Mouse (Mus musculus) heart, postnatal 25 days (tissue): Measurements from ENCODE around the gene Rbpjl. TPM values are rescaled to one million over a fixed set of nuclear protein-coding genes. Genes with fewer than 3 reads are reported as not detected.

Experiments used
- DNase-seq: peaks from one replicate; pipeline ENCODE4 v3.0.0; 2022; ENCODE audit warnings: low spot score
- intact Hi-C: fragments of 180-260 bp; cut with DNase I; formaldehyde crosslinking; loops from one replicate; pipeline ENCODE4 v1.15.1; 2025
- total RNA-seq, 2 experiments: library from RNA; stranded (reverse); gene quantifications; 2 replicates each; pipeline ENCODE4 v1.2.3; 2021

Gene Rbpjl
- total RNA-seq, 2 experiments from 2014 or later: not detected

DNA sequence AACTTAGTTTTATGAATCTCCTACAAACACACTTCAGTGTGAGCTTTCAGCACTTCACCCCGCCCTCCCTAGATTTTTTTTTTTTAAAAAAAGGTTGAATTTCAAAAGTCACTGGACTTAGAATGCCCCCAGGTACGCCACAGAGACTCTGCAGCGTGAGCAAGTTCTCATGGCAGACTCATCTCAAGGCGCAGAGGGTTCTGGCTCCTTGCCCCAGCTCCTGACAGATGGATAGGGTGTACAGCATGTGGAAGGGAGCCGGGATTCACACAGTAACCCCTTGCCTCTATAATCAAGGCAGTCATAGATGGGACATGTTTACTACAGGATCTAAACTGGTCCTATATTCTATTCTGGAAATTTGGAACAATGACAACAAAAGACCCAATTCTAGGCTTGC lies 22.5 kb downstream of the Rbpjl start:
- intact Hi-C loops: no loop called here
- DNase-seq: no peak

DNA sequence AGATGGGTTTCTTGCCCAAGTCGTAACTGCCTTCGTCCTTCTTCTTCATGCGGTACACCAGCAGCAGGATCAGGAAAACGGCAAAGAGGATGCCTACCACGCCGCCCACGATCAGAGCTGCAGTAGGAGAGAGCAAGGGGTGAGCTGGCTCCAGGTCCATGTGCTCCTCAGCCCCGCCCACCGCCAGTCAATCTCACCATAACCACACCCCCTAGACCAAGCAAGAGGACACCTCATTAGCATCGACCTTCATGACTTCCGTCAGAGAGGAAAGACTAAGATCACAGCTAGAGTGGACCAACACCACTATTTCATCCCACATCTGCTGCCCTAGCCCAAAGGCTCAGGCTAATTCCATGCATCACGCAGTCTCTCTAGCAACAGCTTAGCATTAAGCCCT lies 23.2 kb downstream of the Rbpjl start:
- intact Hi-C loops: no loop called here
- DNase-seq: no peak

DNA sequence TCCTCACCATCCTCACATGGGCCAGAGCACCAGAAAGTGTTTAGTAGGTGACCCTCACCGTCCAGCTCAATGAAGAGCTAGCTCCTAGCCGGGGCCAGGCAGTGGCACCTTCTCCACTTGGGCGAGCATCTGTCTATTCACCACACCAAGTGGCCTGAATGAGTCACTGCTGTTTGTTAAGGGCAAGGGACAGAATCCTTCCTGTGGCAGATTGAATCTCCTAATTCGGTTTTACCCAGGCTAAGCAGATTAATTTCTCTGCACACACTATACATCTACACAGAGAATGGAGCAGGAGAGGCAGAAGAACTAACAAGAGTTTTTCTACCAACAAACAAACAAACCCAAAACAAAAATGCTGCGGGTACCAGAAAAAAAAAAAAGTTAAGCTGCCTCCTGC lies 24.0 kb downstream of the Rbpjl start:
- intact Hi-C loops: no loop called here
- no peak for DNase-seq

DNA sequence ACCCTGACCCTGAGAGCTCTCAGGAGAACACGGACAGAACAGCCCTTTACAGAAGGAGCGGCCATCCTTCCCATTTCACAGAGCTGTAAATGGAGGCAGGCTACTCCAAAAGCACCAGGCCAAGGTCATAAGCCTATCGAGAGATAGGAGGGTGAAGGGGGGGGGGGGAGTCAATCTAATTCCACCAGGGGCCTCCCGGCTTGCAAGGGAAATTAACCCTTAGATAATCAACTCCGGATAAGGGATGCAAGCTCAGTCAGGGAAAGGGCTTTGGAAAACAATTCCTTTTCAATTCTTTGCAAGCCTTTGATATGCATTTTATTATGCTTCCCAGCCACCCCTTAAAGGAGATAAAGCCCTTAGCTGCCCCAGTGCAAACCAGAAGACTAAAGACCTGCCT lies 25.5 kb downstream of the Rbpjl start:
- intact Hi-C loops: no loop called here
- DNase-seq: no peak

DNA sequence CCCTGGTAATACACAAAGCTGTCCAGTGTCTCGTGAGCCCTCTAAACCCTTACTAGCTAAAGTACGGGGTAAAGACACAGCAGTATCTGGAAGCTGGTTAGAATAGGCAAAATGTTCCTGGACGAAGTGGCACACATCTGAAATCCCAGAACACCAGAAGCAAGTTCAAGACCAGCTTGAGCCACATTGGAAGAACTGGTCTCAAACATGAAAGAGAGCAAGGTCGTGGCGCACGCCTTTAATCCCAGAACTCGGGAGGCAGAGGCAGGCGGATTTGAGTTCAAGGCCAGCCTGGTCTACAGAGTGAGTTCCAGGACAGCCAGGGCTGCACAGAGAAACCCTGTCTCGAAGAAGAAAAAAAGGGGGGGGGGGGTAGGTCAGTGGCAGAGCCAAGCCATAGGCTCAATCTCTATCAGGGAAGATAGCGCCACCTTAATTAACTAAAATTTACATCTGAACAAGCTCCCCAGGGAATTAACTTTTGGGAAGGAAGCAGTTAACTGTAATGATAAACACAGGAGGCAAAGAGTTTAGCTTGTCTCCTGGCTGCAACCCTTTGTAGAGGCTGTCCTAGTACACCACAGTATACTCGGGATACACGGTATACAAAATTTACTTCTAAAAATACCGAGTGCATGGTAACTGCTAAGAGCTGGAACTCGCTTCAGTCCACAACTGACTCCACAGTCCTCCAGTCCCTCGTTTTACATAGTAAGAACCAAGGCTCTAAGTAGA lies 27.1 kb downstream of the Rbpjl start:
- intact Hi-C loops: no loop called here
- no peak for DNase-seq

DNA sequence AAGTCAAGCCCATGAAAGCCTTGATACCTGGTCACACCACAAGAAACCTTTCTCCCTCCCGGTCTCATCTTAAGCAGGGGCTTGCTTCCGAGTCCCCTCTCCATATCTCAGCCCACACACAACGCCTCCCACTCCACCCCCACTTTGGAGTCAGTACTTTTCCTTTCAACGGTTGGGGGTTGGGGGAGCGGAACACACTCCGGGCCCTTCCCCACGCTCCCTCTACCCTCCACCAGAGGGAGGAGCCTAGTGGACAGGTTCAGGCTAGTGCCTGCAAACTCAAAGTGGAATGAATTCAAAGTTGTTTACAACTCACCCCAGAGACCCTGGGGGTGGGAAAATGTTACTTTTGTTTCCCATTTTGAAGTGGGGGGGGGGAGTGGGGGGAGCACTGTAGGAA lies 27.8 kb downstream of the Rbpjl start:
- DNase-seq: no peak
- intact Hi-C loops: no loop called here

DNA sequence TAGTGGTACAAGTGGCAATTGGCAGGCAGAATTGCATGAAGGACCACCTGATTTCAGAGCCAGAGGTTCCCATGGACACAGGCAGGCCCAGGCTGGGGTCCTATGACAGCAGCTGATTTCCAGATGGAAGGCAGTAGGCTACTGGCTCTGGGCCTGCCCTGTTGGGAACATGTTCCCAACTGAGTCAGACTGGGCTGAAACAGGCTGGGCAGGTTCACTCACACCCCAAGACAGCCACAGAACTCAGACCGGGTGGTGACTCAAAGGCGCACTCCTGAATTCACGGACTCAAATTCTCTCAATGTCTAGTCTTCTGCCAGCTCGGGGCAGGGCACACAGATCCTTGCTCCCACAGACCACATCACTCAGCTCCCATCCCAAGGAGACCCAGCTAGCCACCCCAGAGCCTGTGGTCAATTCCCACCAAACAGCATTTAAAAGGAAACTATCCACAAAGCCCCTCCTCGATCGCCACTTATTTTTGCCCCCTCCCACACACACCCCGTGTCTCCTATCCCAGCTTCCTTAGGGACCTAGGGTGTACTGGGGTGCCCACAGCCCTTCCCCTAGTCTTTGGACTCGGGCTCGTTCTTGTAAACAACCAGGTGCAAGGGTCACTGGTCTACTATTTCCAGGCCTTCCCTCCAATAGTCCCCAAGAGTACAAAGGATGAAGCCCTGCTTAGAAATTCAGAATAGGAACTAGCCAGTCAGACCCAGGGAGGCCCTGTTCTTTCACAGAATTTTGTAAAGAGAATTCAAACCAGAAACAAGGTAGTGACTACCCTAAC lies 28.9 kb downstream of the Rbpjl start:
- peak; percentile 22 for DNase-seq
- intact Hi-C loops: no loop called here

DNA sequence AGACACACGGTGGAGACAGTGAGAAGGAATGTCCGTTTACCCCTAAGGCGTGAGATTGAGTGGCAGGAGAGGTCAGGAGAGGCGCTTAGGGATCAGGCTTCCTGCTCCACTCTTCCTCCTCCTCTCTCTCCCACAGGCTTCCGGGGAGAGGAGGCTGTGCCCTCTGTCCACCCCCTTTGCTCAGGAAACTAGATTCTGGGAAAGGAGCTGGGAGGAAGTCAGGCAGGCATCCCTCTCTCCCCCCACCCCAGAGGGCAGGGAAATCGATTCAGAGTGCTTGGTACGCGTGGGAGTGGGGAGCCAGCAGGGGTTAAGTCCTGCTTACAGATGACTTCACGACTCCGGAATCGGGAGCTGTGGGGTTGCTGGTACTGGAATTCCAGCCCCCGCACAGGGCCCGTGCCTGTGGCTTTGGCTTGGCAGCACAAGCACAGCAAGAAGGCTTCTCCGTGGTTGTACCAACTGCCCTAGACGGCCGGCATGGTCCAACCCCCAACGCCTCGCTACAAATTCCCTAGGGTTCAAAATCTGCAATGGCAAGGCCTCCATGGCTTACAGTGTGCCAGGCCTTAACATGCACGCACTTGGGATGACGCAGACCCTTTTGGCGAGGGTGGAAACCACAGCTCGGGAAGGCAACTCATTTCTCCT lies 29.7 kb downstream of the Rbpjl start:
- DNase-seq: peak; percentile 38
- intact Hi-C loops: no loop called here

DNA sequence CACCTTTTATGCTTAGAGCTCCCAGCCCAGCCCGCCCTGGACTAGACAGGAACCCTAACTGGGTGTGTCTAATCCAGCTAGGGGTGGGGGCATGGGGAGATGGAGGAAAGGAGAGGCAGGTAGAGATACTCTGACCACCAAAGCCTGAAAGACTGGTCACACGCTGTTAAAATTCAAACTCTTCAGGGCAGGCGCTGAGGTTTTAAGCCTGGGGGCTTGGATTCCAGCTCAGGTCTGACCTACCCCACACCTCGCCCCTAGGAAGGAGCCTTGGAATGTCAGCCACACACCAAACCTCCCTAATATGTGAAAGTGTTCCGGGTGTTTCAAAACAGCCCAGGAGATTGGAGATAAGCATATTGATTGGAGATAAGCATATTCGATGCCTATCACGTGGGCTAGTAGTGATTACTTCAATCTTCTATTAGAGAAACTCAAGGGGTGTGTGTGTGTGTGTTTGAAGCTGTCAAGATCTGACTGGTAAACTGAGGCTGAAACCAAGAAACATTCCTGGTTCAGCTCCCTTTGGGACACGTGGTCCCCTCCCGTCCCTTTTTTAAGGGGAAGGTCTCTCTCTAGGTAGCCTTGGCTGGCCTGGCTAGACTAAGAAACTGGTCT lies 30.4 kb downstream of the Rbpjl start:
- intact Hi-C loops: no loop called here
- DNase-seq: no peak

DNA sequence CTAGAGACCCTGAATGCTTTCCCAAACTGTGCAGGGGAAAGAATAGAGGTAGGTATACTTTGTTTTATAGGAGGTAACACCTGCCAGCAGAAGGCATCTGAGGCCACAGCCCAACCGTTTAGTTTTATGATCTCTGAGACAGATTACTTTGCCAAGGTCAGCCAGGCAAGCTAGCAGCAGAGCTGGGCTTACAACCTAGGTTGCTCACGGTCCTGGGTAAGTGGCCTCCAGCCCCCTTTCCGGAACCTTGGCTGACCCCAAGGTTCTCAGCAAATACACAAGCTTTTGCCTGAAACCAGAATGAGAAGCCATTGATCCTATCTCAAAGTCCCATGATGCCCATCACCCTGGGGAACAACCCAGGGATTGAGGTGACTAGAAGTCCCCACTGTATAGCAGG lies 31.7 kb downstream of the Rbpjl start:
- intact Hi-C loops: no loop called here
- no peak for DNase-seq

DNA sequence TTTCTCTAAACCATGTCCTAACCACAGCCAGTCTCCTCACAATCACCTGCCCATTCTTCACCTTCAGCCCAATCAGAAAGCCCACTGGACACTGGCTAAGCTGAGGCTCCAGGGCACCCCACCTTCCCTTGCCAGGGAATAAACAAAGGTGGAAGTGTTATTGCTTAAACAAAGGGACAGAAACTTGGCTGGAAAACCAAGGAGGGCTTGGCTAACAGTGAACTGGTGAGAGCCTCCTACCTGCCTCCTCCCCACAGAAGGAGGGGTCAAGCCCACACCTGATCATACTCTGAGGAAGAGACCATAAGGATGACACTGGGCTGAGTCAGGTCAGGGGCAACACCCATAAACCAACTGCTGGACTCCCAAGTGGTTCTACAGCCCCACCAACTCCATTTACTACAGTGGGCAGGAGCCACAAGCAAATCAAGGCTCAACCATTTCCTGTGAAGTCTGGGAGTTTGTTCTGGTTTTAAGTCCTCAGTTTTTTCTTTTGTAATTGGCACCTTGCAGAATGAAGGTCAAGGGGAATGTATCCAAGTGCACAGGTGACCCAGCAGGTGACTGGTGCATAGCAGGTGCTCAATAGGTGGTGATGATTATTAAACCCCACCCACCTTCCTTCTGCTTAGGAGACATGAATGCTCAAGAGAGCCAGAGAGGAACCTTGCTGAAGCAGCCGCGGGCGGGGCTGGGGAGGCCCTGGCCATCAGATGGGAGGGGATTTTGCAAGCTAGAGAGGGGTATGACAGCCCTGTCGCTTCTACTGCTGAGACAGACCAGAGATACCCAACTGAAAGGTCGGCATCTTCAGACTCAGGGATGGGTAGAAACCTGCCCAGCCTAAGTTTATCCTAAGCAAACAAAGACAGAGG lies 32.5 kb downstream of the Rbpjl start:
- intact Hi-C loops: no loop called here
- no peak for DNase-seq

DNA sequence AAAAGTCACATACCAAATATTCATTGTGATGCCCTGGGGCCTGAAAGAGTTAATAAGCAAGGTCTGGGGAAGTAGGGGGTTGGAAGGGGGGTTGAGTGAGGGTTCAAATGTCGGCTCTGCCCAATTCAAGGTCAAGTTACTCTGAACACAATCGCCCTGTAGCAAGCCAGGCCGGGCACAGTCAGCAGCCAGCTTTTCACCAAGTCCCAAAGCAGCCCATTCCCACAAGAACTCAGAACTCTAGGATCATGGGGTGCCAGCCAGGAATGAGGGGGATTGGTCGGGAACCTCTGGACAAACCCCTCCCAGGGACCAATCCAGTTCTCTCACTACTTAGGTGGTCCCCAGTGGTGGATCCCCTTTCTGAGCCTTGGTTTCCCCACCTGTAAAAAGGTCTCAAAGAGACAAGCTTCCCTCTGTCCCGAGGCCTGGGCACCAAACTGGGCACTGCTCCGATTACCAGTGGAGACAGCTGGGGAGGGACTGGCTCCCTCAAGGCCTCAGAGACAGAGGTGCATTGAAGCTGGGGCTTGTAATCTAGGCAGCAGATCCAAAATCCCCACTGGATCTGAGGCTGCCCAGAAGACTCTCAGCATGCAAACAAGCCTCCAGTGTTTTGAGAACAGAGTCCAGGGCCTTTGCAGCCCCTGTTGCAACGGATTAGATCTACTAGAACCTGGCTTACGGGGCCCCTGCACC lies 33.4 kb downstream of the Rbpjl start:
- intact Hi-C loops: no loop called here
- no peak for DNase-seq

DNA sequence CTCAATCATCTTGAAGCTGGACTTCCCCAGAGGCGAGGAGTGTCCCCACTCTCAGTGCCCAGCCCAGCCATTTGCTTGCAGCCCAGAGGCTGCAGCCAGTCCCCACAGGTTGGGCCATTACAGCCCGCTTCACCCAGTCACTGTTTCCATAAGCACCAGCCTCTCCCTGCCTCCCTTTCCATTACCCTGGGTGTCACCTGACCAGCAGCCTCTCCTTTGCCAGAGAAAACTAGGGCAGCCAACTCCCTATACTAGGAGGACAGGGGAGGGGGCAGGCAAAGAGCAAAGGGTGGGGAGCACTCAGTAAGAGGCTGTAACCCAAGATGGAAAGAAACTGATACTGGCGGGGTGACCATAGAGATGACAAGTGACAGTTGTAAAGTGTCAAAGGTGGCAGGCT lies 34.0 kb downstream of the Rbpjl start:
- DNase-seq: no peak
- intact Hi-C loops: no loop called here

DNA sequence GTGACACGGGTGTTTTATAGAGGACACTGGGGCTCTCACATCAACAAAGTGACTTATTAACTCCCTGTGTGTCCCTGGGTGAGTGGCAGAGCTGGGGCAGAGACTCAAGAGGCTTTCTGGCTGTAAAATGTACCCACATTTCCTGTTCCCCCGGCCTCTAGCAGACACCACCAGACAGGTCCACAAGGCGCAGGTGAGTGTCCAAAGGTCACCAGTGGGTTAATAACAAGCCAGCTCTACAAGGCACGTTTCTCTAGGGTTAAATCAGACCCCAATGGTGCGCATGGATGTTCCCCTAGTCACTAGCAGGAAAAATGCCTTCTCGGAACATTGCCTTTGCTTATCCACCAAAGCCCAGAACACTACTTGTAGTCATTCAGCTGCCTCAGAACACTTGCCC lies 34.8 kb downstream of the Rbpjl start:
- intact Hi-C loops: no loop called here

DNA sequence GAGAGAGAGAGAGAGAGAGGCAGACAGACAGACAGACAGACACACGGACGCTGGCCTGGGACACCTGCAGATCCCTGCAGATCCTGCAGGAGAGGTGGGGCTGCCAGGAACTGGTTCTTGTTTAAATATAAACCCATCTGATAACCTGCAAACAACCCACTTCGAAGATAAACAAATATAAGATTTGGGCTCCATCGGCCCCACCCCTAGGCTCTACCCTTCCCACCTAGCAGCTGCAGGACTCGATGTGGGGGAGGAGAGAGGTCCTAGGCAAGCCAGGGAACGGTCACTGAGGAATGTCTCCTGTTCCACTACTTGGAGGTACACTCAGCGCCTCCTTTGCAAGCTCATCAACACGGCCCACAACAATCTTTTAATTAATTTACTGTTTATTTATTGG lies 35.3 kb downstream of the Rbpjl start:
- DNase-seq: no peak
- intact Hi-C loops: no loop called here

More for the DNA sequence above, 34.8 kb downstream of the Rbpjl start:
- DNase-seq: no peak

DNA sequence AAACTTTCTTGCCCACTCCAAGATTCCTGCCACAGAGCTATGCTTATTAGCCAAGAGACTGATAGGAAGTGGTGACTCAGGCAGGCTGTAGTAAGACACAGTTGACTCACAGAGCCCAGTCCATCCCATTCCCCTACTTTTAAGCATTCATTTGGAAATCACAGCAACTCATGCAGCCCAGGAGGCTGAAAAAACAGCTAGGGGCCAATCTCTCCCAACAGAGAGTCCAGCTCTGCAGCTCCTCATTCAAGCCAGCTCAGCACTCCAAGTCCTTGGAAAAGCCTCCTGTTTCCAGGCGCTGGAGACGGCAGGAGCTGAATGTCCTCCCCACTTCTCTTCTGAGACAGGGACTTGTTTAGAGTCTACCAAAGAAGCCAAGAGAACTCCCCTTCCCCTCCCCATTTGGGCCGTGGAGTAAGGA lies 36.1 kb downstream of the Rbpjl start:
- DNase-seq: peak; percentile 23
- intact Hi-C loops: no loop called here

DNA sequence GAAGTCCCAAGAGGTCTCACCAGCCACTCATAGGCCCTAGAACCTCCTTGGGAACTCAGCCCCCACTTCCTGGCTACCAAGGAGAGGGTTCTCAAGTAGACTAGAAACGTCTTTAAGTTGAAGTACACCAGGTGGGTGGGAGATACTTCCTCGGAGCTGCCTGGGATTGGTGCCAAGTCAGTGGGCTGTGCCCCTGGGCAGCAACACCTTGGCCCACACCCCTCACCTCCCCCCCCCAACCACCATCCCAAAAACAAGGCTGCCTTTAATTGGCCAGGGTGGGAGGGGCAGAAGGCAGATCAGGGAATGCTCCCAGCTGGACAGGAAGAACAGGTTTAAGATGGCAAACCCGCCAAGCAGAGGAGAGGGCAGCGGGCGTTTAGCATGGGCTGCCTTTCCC lies 37.4 kb downstream of the Rbpjl start:
- no peak for DNase-seq
- intact Hi-C loops: no loop called here

DNA sequence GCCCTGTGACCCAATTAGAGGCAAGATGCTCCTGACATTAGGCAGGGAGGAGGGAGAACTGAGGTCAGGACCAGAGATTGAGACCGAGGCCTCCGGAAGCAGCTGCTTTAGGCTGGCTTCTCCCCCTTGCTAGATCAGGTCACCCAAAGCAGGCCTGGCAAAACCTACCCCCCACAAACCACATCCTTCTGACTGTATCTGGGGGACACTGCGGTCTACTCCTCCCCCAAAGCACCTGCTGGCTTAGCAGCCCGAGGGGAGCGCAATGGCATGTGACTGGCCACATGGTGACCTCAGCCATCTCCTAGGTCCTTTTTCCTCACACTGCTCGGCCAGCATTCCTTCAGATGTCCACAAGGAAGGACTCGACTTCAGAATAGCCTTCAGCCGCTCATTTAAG lies 38.2 kb downstream of the Rbpjl start:
- DNase-seq: no peak
- intact Hi-C loops: no loop called here

DNA sequence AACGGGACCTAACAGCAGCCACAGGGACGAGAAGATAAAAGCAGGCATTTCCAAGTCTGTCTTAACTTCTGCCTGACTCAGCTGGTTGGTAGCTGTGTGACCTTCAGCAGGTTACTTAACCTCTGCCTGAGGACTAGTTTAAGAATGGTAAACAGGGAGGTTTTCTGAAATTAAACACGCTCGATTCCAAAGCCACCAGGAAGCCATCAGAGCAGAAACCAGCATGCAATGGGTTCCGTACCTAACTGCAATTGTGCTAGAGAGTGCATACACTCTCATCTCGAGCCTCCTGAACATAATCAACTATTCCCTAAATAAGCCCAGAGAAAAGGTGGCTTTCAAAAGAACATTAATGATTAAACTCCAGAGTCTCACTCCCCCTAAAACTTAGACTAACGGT lies 38.8 kb downstream of the Rbpjl start:
- no peak for DNase-seq
- intact Hi-C loops: no loop called here
